Mouse (Mus musculus) kidney, adult 2 months (tissue): ENCODE measurements around the gene Srr.

Experiments used
- CTCF ChIP-seq: fragments of 200-500 bp; conservative IDR thresholded peaks from 2 replicates; pipeline ENCODE4 v1.5.1; 2011; ENCODE audit warnings: low read depth, mild to moderate bottlenecking, control low read depth, low read length, moderate library complexity, mixed read lengths; ENCODE audit not compliant: insufficient read depth, insufficient read length
- POLR2A ChIP-seq: fragments of 200-500 bp; IDR thresholded peaks from one replicate; pipeline ENCODE4 v1.6.1; 2011; ENCODE audit warnings: low read depth, low read length, control low read depth

DNA sequence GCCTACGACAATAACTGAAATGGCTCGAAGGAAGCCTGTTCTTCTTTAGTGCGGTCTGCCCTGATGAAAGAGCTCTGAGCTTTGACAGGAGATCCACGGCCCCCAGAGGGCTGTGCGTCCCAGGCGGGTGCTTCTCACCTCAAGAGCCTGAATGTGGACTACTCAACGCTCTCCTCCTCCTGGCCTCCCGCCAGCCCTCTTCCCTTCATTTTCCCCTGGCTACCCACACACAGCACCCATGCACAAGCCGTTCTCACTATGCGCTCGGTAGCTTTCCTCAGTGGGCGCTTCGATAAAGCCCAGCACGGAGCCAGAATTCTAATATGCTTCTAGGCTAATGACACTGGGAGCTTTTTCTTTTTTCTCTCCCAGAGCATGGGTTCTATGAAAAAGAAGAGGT lies 43.8 kb downstream of the Srr start:
- TF ChIP-seq POLR2A = no peak
- TF ChIP-seq CTCF = no peak
